Mouse (Mus musculus) brain, embryonic 14.5 days (tissue): ENCODE results near the gene Sept11.

Experiments used
- CTCF ChIP-seq: fragments of 200-500 bp; IDR thresholded peaks from 2 replicates; pipeline ENCODE4 v1.5.1; 2012; ENCODE audit warnings: inconsistent platforms, mild to moderate bottlenecking, moderate library complexity, borderline replicate concordance; ENCODE audit not compliant: insufficient read depth, insufficient read length; ENCODE audit errors: extremely low read depth
- POLR2A ChIP-seq: fragments of 200-500 bp; IDR thresholded peaks from 2 replicates; pipeline ENCODE4 v1.6.1; 2012; ENCODE audit warnings: mild to moderate bottlenecking, inconsistent platforms, borderline replicate concordance; ENCODE audit not compliant: poor library complexity, insufficient read depth, insufficient read length, severe bottlenecking; ENCODE audit errors: extremely low read depth

DNA sequence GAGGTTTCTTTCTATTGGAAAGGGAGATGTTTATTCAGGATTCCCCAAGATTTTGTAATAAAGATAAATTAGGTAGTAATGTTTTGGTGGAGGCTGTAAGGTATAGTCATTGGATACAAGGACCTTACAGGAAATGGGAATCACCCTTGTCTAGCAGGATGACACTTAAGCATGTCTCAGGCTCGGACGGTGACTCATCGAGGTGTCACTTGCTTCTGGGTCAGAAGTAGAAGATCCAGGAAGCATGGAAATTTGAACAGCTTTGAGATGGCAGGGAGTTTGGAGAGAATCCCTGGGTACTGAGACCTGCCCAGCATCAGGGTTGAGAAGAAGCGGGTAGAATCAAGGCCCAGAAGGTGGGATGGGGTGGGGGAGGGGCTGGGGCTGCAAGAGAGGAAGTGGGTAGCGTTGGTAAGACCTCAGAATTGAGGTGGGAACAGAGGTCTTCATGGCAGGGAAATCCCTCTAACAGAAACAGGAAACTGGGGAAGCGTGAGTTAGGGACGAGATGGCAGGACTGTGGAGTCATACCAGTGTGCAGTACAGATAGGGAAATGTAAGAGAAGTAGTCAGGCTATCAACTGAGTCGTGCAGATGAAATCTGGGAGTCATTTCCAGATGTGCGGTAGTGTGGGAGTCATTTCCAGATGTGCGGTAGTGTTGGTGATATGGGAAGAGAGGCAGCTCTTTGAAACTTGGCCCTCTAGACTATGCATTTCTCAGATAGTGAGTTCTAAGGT is 42.3 kb downstream of the Sept11 start:
- TF ChIP-seq CTCF (no peak), POLR2A (no peak)
